Mouse (Mus musculus): Measurements from ENCODE around the gene Gtf2h5. TPM values are rescaled to one million over a fixed set of nuclear protein-coding genes. Genes with fewer than 3 reads are reported as not detected.

Gene Gtf2h5
- polyA plus RNA-seq, 1 experiment from 2014 or later = 128 TPM

- no peak overlapping the region for H3K27ac ChIP-seq (ENCODE audit: low read length)
- H3K9me3 ChIP-seq (replicated peaks; ENCODE audit: control insufficient read depth, low read length) = no peaks in the 10 kb centered on the region
- no peak overlapping the region for H3K4me2 ChIP-seq (ENCODE audit: low read depth, low read length)
- no peaks in the 10 kb centered on the region for H3K27me3 ChIP-seq (ENCODE audit: control insufficient read depth, insufficient read depth, low read length)
- H3K4me1 ChIP-seq (ENCODE audit: control insufficient read depth, insufficient read depth, low read length) = 0 out of 2 replicates have a peak, but pooled peaks cover 4% of the 10 kb centered on the region
- H3K4me3 ChIP-seq (ENCODE audit: low read length) = no peak overlapping the region
- ATAC-seq (replicated peaks; ENCODE audit: extremely low read depth, insufficient read depth, low FRiP score) = no peak
- H3K9ac ChIP-seq (ENCODE audit: low read length) = no peak overlapping the region
- WGBS = 85% methylated on average over 2 of the region's 2 CpGs
- H3K36me3 ChIP-seq (ENCODE audit: control insufficient read depth, insufficient read depth) = peaks cover 34% of the 10 kb centered on the region
Measured at GRCm38 (mm10) chr17:6066021-6066420, 13.6 kb upstream of the Gtf2h5 start.

GRCm38 (mm10) chr17:6067613-6068012, 12.0 kb upstream of the Gtf2h5 start:
- H3K4me1 ChIP-seq (ENCODE audit: control insufficient read depth, insufficient read depth, low read length) = 0 out of 2 replicates have a peak, but pooled peaks cover 4% of the 10 kb centered on the region
- H3K9me3 ChIP-seq (replicated peaks; ENCODE audit: control insufficient read depth, low read length) = no peaks in the 10 kb centered on the region
- no peak overlapping the region for H3K27ac ChIP-seq (ENCODE audit: low read length)
- no peak for ATAC-seq (replicated peaks; ENCODE audit: extremely low read depth, insufficient read depth, low FRiP score)
- 78% methylated on average over 7 of the region's 7 CpGs for WGBS
- no peak overlapping the region for H3K4me2 ChIP-seq (ENCODE audit: low read depth, low read length)
- H3K36me3 ChIP-seq (ENCODE audit: control insufficient read depth, insufficient read depth) = peaks cover 43% of the 10 kb centered on the region
- no peak overlapping the region for H3K9ac ChIP-seq (ENCODE audit: low read length)
- H3K27me3 ChIP-seq (ENCODE audit: control insufficient read depth, insufficient read depth, low read length) = no peaks in the 10 kb centered on the region
- no peak overlapping the region for H3K4me3 ChIP-seq (ENCODE audit: low read length)

GRCm38 (mm10) chr17:6069866-6070265, 9.7 kb upstream of the Gtf2h5 start:
- H3K9ac ChIP-seq (ENCODE audit: low read length) = no peak overlapping the region
- H3K36me3 ChIP-seq (ENCODE audit: control insufficient read depth, insufficient read depth) = peaks cover 43% of the 10 kb centered on the region
- H3K27ac ChIP-seq (ENCODE audit: low read length) = no peak overlapping the region
- no peak for ATAC-seq (replicated peaks; ENCODE audit: extremely low read depth, insufficient read depth, low FRiP score)
- no peaks in the 10 kb centered on the region for H3K9me3 ChIP-seq (replicated peaks; ENCODE audit: control insufficient read depth, low read length)
- no peaks in the 10 kb centered on the region for H3K4me1 ChIP-seq (ENCODE audit: control insufficient read depth, insufficient read depth, low read length)
- H3K4me2 ChIP-seq (ENCODE audit: low read depth, low read length) = no peak overlapping the region
- WGBS = 86% methylated on average over 6 of the region's 6 CpGs
- H3K4me3 ChIP-seq (ENCODE audit: low read length) = no peak overlapping the region
- H3K27me3 ChIP-seq (ENCODE audit: control insufficient read depth, insufficient read depth, low read length) = no peaks in the 10 kb centered on the region

- 81% methylated on average over 7 of the region's 7 CpGs for WGBS
- Histone ChIP-seq H3K9ac (ENCODE audit: low read length) (no peak overlapping the region), H3K27me3 (ENCODE audit: control insufficient read depth, insufficient read depth, low read length) (no peaks in the 10 kb centered on the region), H3K36me3 (ENCODE audit: control insufficient read depth, insufficient read depth) (peaks cover 23% of the 10 kb centered on the region), H3K27ac (ENCODE audit: low read length) (no peak overlapping the region), H3K4me3 (ENCODE audit: low read length) (no peak overlapping the region), H3K9me3 (replicated peaks; ENCODE audit: control insufficient read depth, low read length) (no peaks in the 10 kb centered on the region), H3K4me1 (ENCODE audit: control insufficient read depth, insufficient read depth, low read length) (no peaks in the 10 kb centered on the region; the same call in 1 of the 2 replicates), H3K4me2 (ENCODE audit: low read depth, low read length) (no peak overlapping the region)
- no peak for ATAC-seq (replicated peaks; ENCODE audit: extremely low read depth, insufficient read depth, low FRiP score)
Measured at GRCm38 (mm10) chr17:6073405-6073804, 6.2 kb upstream of the Gtf2h5 start.

- no peaks in the 10 kb centered on the region for H3K9me3 ChIP-seq (replicated peaks; ENCODE audit: control insufficient read depth, low read length)
- no peak overlapping the region for H3K9ac ChIP-seq (ENCODE audit: low read length)
- peaks cover 11% of the 10 kb centered on the region for H3K36me3 ChIP-seq (ENCODE audit: control insufficient read depth, insufficient read depth)
- 82% methylated on average over 5 of the region's 5 CpGs for WGBS
- H3K27me3 ChIP-seq (ENCODE audit: control insufficient read depth, insufficient read depth, low read length) = no peaks in the 10 kb centered on the region
- H3K27ac ChIP-seq (ENCODE audit: low read length) = no peak overlapping the region
- ATAC-seq (replicated peaks; ENCODE audit: extremely low read depth, insufficient read depth, low FRiP score) = no peak
- no peak overlapping the region for H3K4me3 ChIP-seq (ENCODE audit: low read length)
- H3K4me2 ChIP-seq (ENCODE audit: low read depth, low read length) = no peak overlapping the region
- H3K4me1 ChIP-seq (ENCODE audit: control insufficient read depth, insufficient read depth, low read length) = peaks cover 9% of the 10 kb centered on the region
Measured at GRCm38 (mm10) chr17:6083323-6083890, 3.8 kb downstream of the Gtf2h5 start.

- no peak overlapping the region for H3K9ac ChIP-seq (ENCODE audit: low read length)
- H3K27me3 ChIP-seq (ENCODE audit: control insufficient read depth, insufficient read depth, low read length) = no peaks in the 10 kb centered on the region
- WGBS = 85% methylated on average over 6 of the region's 6 CpGs
- H3K4me1 ChIP-seq (ENCODE audit: control insufficient read depth, insufficient read depth, low read length) = no peaks in the 10 kb centered on the region
- no peaks in the 10 kb centered on the region for H3K9me3 ChIP-seq (replicated peaks; ENCODE audit: control insufficient read depth, low read length)
- H3K27ac ChIP-seq (ENCODE audit: low read length) = no peak overlapping the region
- peaks cover 3% of the 10 kb centered on the region; the same call in 1 of the 2 replicates for H3K36me3 ChIP-seq (ENCODE audit: control insufficient read depth, insufficient read depth)
- no peak for ATAC-seq (replicated peaks; ENCODE audit: extremely low read depth, insufficient read depth, low FRiP score)
- H3K4me2 ChIP-seq (ENCODE audit: low read depth, low read length) = no peak overlapping the region
- H3K4me3 ChIP-seq (ENCODE audit: low read length) = no peak overlapping the region
Measured at GRCm38 (mm10) chr17:6091604-6092003, 12.0 kb downstream of the Gtf2h5 start.

- H3K27me3 ChIP-seq (ENCODE audit: control insufficient read depth, insufficient read depth, low read length) = no peaks in the 10 kb centered on the region
Measured at GRCm38 (mm10) chr17:6095579-6095978, 16.0 kb downstream of the Gtf2h5 start.

GRCm38 (mm10) chr17:6097884-6098283, 18.3 kb downstream of the Gtf2h5 start:
- Histone ChIP-seq H3K9me3 (replicated peaks; ENCODE audit: control insufficient read depth, low read length) (no peaks in the 10 kb centered on the region), H3K4me2 (ENCODE audit: low read depth, low read length) (no peak overlapping the region), H3K27ac (ENCODE audit: low read length) (no peak overlapping the region), H3K36me3 (ENCODE audit: control insufficient read depth, insufficient read depth) (no peaks in the 10 kb centered on the region), H3K4me1 (ENCODE audit: control insufficient read depth, insufficient read depth, low read length) (no peaks in the 10 kb centered on the region), H3K27me3 (ENCODE audit: control insufficient read depth, insufficient read depth, low read length) (no peaks in the 10 kb centered on the region), H3K9ac (ENCODE audit: low read length) (no peak overlapping the region), H3K4me3 (ENCODE audit: low read length) (no peak overlapping the region)
- ATAC-seq (replicated peaks; ENCODE audit: extremely low read depth, insufficient read depth, low FRiP score) = no peak
- WGBS = 18% methylated on average over 4 of the region's 4 CpGs

More at GRCm38 (mm10) chr17:6095579-6095978, 16.0 kb downstream of the Gtf2h5 start:
- Histone ChIP-seq H3K27ac (ENCODE audit: low read length) (no peak overlapping the region), H3K9me3 (replicated peaks; ENCODE audit: control insufficient read depth, low read length) (no peaks in the 10 kb centered on the region), H3K4me2 (ENCODE audit: low read depth, low read length) (no peak overlapping the region), H3K4me3 (ENCODE audit: low read length) (no peak overlapping the region), H3K4me1 (ENCODE audit: control insufficient read depth, insufficient read depth, low read length) (no peaks in the 10 kb centered on the region), H3K36me3 (ENCODE audit: control insufficient read depth, insufficient read depth) (no peaks in the 10 kb centered on the region), H3K9ac (ENCODE audit: low read length) (no peak overlapping the region)
- no peak for ATAC-seq (replicated peaks; ENCODE audit: extremely low read depth, insufficient read depth, low FRiP score)

GRCm38 (mm10) chr17:6102287-6102686, 22.7 kb downstream of the Gtf2h5 start:
- WGBS = 76% methylated on average over 3 of the region's 3 CpGs
- no peak overlapping the region for H3K27ac ChIP-seq (ENCODE audit: low read length)

More at GRCm38 (mm10) chr17:6102287-6102686, 22.7 kb downstream of the Gtf2h5 start:
- no peaks in the 10 kb centered on the region for H3K9me3 ChIP-seq (replicated peaks; ENCODE audit: control insufficient read depth, low read length)
- H3K4me2 ChIP-seq (ENCODE audit: low read depth, low read length) = no peak overlapping the region
- H3K4me1 ChIP-seq (ENCODE audit: control insufficient read depth, insufficient read depth, low read length) = peaks cover 2% of the 10 kb centered on the region; the same call in 1 of the 2 replicates
- H3K36me3 ChIP-seq (ENCODE audit: control insufficient read depth, insufficient read depth) = no peaks in the 10 kb centered on the region
- H3K4me3 ChIP-seq (ENCODE audit: low read length) = no peak overlapping the region
- no peak overlapping the region for H3K9ac ChIP-seq (ENCODE audit: low read length)
- no peak for ATAC-seq (replicated peaks; ENCODE audit: extremely low read depth, insufficient read depth, low FRiP score)
- 0 out of 2 replicates have a peak, but pooled peaks cover 2% of the 10 kb centered on the region for H3K27me3 ChIP-seq (ENCODE audit: control insufficient read depth, insufficient read depth, low read length)
